8 mouse cellular contexts compared by ENCODE assay signal in genomic region chrX:104199611-104200387, GRCm38 (mm10). TPM values are rescaled to one million over a fixed set of nuclear protein-coding genes. Genes with fewer than 3 reads are reported as not detected.
A peak's percentile ranks its signal among the peaks of the same experiment; 100 is the strongest.
DNase-seq lines count a peak whose midpoint lies in the region; ATAC-seq and TF ChIP-seq lines count a peak whose summit lies in the region.

No protein-coding gene starts in this region.

- no peaks in the 10 kb centered on the region for H3K9me3 ChIP-seq in forebrain, embryonic 15.5 days
- no peaks in the 10 kb centered on the region for H3K9me3 ChIP-seq in lung, embryonic 15.5 days

- TF ChIP-seq CTCF in layer of hippocampus, adult 2 months (conservative IDR thresholded peaks at IDR 0.05): 0 out of 2 replicates have a peak, but pooled peaks have one; percentile 10

- H3K27ac ChIP-seq in brown adipose tissue, adult 24 weeks (replicated peaks; ENCODE audit: low read depth, low read length): no peak overlapping the region
- H3K27ac ChIP-seq in forebrain, embryonic 15.5 days (replicated peaks): peak overlapping the region; percentile 97
- H3K27ac ChIP-seq in layer of hippocampus, adult 2 months: peak overlapping the region; percentile 91
- peak overlapping the region; percentile 84 for H3K27ac ChIP-seq in lung, embryonic 15.5 days

- peak overlapping the region; percentile 57 for H3K4me3 ChIP-seq in brown adipose tissue, adult 24 weeks (ENCODE audit: insufficient read depth, low read depth, low read length)
- peak overlapping the region; percentile 69 for H3K4me3 ChIP-seq in forebrain, embryonic 15.5 days
- peak overlapping the region; percentile 61 for H3K4me3 ChIP-seq in layer of hippocampus, adult 2 months
- H3K4me3 ChIP-seq in lung, embryonic 15.5 days: peak overlapping the region; percentile 56

- H3K9ac ChIP-seq in forebrain, embryonic 15.5 days (replicated peaks): peak overlapping the region; percentile 73
- H3K9ac ChIP-seq in lung, embryonic 15.5 days: peak overlapping the region; percentile 54

- H3K4me2 ChIP-seq in forebrain, embryonic 15.5 days (replicated peaks): peak overlapping the region; percentile 55
- peak overlapping the region; percentile 71 for H3K4me2 ChIP-seq in lung, embryonic 15.5 days

- no peaks in the 10 kb centered on the region for H3K36me3 ChIP-seq in forebrain, embryonic 15.5 days
- H3K36me3 ChIP-seq in lung, embryonic 15.5 days: no peaks in the 10 kb centered on the region

- H3K4me1 ChIP-seq in brown adipose tissue, adult 24 weeks (ENCODE audit: control insufficient read depth, insufficient read depth, insufficient read length, low read length): no peaks in the 10 kb centered on the region
- H3K4me1 ChIP-seq in forebrain, embryonic 15.5 days: peaks cover 13% of the 10 kb centered on the region
- no peaks in the 10 kb centered on the region for H3K4me1 ChIP-seq in lung, embryonic 15.5 days

- 37% methylated on average over 84 of the region's 100 CpGs for WGBS in forebrain, embryonic 15.5 days
- 24% methylated on average over 69 of the region's 100 CpGs for WGBS in lung, embryonic 15.5 days

- H3K27me3 ChIP-seq in forebrain, embryonic 15.5 days: 0 out of 2 replicates have a peak, but pooled peaks cover 4% of the 10 kb centered on the region
- H3K27me3 ChIP-seq in lung, embryonic 15.5 days: peaks cover 30% of the 10 kb centered on the region; the same call in 1 of the 2 replicates

- peak; percentile 39 for DNase-seq in ES-CJ7 (ENCODE audit: low read depth, low spot score)
- DNase-seq in heart, postnatal 4 days: peak; percentile 55
- DNase-seq in layer of hippocampus, adult 2 months (ENCODE audit: low spot score in 2 of 2): no peak
- peak; percentile 56 for DNase-seq in retina, embryonic 14.5 days (ENCODE audit: low spot score)
- DNase-seq in urinary bladder, postnatal 14 days (ENCODE audit: low spot score): peak; percentile 26

- peak; percentile 57 for ATAC-seq in forebrain, embryonic 15.5 days (replicated peaks)
- ATAC-seq in lung, embryonic 15.5 days (ENCODE audit: borderline replicate concordance, extremely low read depth, low FRiP score, low TSS enrichment): peak; percentile 43; the same call in 1 of the 2 replicates

RNA-seq across cellular contexts. Expression of gene Nexmif, which starts 1.2 kb away (rescaled TPM):
- polyA plus RNA-seq in brown adipose tissue, adult 24 weeks (2012; ENCODE audit: insufficient read depth, insufficient read length, missing spikeins): not detected in 2 replicates
- polyA plus RNA-seq in forebrain, embryonic 15.5 days (2015; fragmentation: Nextera tagmentation; extraction: Ambion mirVana): 17.0 and 17.8 TPM in 2 replicates
- total RNA-seq in heart, postnatal 4 days (2021): 1 to 10 TPM; 2.3 to 2.6 TPM
- 10 to 100 TPM; 35.8 to 39.3 TPM for total RNA-seq in layer of hippocampus, adult 2 months (2021)
- 6.7 and 7.7 TPM in 2 replicates for polyA plus RNA-seq in lung, embryonic 15.5 days (2015; fragmentation: Nextera tagmentation; extraction: Ambion mirVana)

Comparison
In these comparisons a context has a peak if more than half of its experiments do, and no peak if none do; other contexts are left out.
1. DNase-seq: peak in ES-CJ7 (single experiment), heart, postnatal 4 days (single experiment), retina, embryonic 14.5 days (single experiment) and urinary bladder, postnatal 14 days (single experiment); none in layer of hippocampus, adult 2 months (0 of 2).
2. Peak in every context shown above with its lines, with median percentiles within 50 percentile points of each other: H3K4me3 ChIP-seq.